Mouse (Mus musculus) heart, adult 2 months (tissue): ENCODE data around the gene Boll. TPM values are rescaled to one million over a fixed set of nuclear protein-coding genes. Genes with fewer than 3 reads are reported as not detected.
A peak's percentile ranks its signal among the peaks of the same experiment; 100 is the strongest.

Source experiments
- DNase-seq, 2 experiments: peaks; one replicate each; pipeline ENCODE4 v3.0.0; 2021
- H3K27ac ChIP-seq: fragments of 200-600 bp; 2 replicates; pipeline ENCODE4 v1.8.1; 2022
- H3K27me3 ChIP-seq: fragments of 200-500 bp; 2 replicates; pipeline ENCODE4 v1.6.1; 2012; ENCODE audit warnings: mild to moderate bottlenecking, low read length, inconsistent platforms, mixed read lengths; ENCODE audit not compliant: control insufficient read depth, insufficient read depth
- H3K36me3 ChIP-seq: fragments of 200-500 bp; 2 replicates; pipeline ENCODE4 v1.6.1; 2012; ENCODE audit warnings: low read length, inconsistent platforms; ENCODE audit not compliant: control insufficient read depth, insufficient read depth
- H3K4me1 ChIP-seq: fragments of 200-500 bp; 2 replicates; pipeline ENCODE4 v1.6.1; 2011; ENCODE audit warnings: low read length; ENCODE audit not compliant: control insufficient read depth, insufficient read depth
- H3K4me3 ChIP-seq: fragments of 200-600 bp; 2 replicates; pipeline ENCODE4 v1.8.1; 2022
- H3K79me2 ChIP-seq: fragments of 200-500 bp; replicated peaks from 2 replicates; pipeline ENCODE4 v1.6.1; 2012; ENCODE audit warnings: mild to moderate bottlenecking, inconsistent platforms, low read length, moderate library complexity, mixed read lengths; ENCODE audit not compliant: control insufficient read depth, insufficient read depth
- H3K9ac ChIP-seq: fragments of 200-500 bp; 2 replicates; pipeline ENCODE4 v1.6.1; 2012; ENCODE audit warnings: low read depth, mild to moderate bottlenecking, control low read depth, inconsistent platforms, low read length, mixed read lengths
- CTCF ChIP-seq: fragments of 200-600 bp; IDR thresholded peaks from 2 replicates; pipeline ENCODE4 v1.8.1; 2022; ENCODE audit warnings: antibody characterized with exemption, mild to moderate bottlenecking, moderate library complexity
- EP300 ChIP-seq: fragments of 200-500 bp; IDR thresholded peaks from 2 replicates; pipeline ENCODE4 v1.6.1; 2011; ENCODE audit warnings: low read depth, low read length, control low read depth; ENCODE audit not compliant: insufficient read depth
- POLR2A ChIP-seq: fragments of 200-500 bp; IDR thresholded peaks from 2 replicates; pipeline ENCODE4 v1.6.1; 2011; ENCODE audit warnings: mild to moderate bottlenecking, low read depth, low read length, control low read depth; ENCODE audit not compliant: insufficient read depth
- WGBS: fragments of 180-500 bp; shearing (Covaris S2); methylation state at CpG from one replicate; pipeline ENCODE4 v1.1.7; 2018; 5-methylcytosine and 5-hydroxymethylcytosine counted together
- intact Hi-C: fragments of 180-260 bp; cut with DNase I; formaldehyde crosslinking; loops from one replicate; pipeline ENCODE4 v1.15.1; 2025
- polyA plus RNA-seq: library from polyadenylated mRNA; depleted of rRNA; stranded (reverse); fragments of >200 nt; gene quantifications from 2 replicates; pipeline ENCODE4 v1.2.3, GENCODE M21; 2012
- total RNA-seq, 2 experiments: library from RNA; stranded (reverse); gene quantifications; 2 replicates each; pipeline ENCODE4 v1.2.3; 2021

The Boll gene
- total and polyA plus RNA-seq, 3 experiments: 0.32 TPM; not detected in 2

DNA sequence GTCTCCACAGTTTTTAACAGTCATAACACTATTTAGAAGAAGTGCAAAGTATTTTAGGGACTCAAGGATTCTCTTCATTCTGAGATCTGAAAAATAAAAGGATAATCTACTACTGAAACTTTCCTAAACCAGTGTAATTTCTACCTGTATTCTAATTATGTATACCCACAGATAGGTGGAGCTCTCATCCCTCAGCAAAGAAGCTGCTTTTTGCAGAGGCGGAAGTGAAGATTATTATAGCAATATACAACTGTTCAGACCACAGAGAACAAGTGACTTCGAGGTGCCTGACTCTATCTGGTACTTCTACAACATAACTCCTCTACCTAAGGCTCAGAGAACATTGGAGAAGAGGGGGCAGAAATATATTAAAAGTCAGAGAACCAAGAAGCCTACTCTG is 97.8 kb downstream of the Boll start:
- H3K36me3 ChIP-seq: no peaks in the 10 kb centered on the region
- no peak overlapping the region for H3K9ac ChIP-seq
- no peaks in the 10 kb centered on the region for H3K27me3 ChIP-seq
- TF ChIP-seq CTCF (peak; percentile 35), EP300 (no peak)
- DNase-seq: no peak
- H3K4me3 ChIP-seq: no peak overlapping the region
- no peaks in the 10 kb centered on the region for H3K79me2 ChIP-seq
- no peak overlapping the region for H3K27ac ChIP-seq
- H3K4me1 ChIP-seq: no peaks in the 10 kb centered on the region
- 62% methylated on average over 2 of the region's 2 CpGs for WGBS
- intact Hi-C loops: no loop called here

DNA sequence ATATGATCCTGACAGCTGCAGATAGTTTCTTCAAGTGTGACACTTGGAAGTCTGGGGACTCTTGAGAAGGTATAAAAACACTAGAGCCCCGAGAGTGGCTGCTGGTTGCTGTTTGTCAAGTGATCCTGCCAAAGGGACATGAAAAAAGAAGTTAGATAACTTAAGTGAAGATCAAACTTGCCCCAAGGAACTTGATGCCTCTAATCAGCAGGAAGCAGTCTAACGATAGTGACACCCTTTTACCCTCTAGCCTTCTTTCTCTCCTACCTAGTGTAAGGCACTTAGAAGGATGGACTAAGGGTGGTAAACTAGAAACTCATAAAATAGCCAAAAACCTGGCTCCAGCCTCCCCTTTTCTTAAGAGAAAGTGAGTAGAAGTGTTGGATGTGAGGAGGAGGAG is 98.9 kb downstream of the Boll start:
- TF ChIP-seq EP300 (no peak), POLR2A (no peak), CTCF (no peak)
- H3K79me2 ChIP-seq: no peaks in the 10 kb centered on the region
- H3K27ac ChIP-seq: no peak overlapping the region
- no peaks in the 10 kb centered on the region for H3K27me3 ChIP-seq
- 21% methylated on average over 2 of the region's 2 CpGs for WGBS
- DNase-seq: no peak
- intact Hi-C loops: no loop called here
- H3K4me1 ChIP-seq: no peaks in the 10 kb centered on the region
- H3K36me3 ChIP-seq: no peaks in the 10 kb centered on the region
- no peak overlapping the region for H3K4me3 ChIP-seq
- no peak overlapping the region for H3K9ac ChIP-seq

DNA sequence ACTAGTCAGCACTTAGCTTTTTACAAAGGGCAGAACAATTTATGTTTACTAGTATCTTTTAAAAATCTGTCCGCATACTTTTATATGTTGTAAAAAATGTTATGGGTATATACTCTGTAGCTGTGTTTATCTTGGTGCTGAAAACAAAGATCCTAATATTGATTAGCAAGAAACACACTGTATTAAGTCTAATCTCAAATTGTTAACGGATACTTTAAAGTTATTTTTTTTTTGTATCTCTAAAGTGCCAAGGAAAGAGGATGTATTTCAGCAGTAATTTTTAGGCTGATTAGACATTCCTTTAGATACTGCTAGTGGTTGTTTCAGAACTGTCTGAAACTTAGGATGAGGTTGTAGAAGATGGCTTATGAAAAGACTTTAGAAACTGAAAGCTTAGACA is 116.9 kb downstream of the Boll start:
- intact Hi-C loops: loop anchor here (10.0 kb wide), 1 partner anchor 488 kb away; no protein-coding TSS in a partner anchor
- 76% methylated on average over 2 of the region's 2 CpGs for WGBS
- H3K36me3 ChIP-seq: no peaks in the 10 kb centered on the region

DNA sequence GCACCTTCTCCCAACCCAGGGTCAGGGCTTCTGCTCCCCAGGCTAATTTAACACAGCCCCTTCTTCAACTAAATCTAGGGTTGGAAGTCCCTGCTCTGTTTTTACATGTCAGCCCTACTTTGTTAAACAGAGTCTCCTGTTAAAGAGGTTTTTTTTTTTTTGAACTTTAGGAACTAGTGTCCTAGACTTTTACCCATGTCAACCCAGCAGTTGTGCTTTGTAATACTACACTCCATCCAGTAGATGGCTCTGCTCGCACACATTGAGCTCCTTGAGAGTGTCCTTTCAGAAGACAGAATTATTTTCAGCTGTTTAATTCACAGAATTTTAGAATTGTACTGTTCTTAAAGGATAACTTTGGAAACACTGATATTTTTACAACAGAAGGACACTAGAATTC is 124.0 kb downstream of the Boll start:
- Histone ChIP-seq H3K9ac (no peak overlapping the region), H3K79me2 (peaks cover 2% of the 10 kb centered on the region; the same call in 1 of the 2 replicates), H3K4me3 (no peak overlapping the region), H3K36me3 (peaks cover 13% of the 10 kb centered on the region), H3K27me3 (no peaks in the 10 kb centered on the region), H3K4me1 (peaks cover 6% of the 10 kb centered on the region), H3K27ac (no peak overlapping the region)
- 0% methylated on average over 1 of the region's 1 CpGs for WGBS
- TF ChIP-seq EP300 (no peak), POLR2A (no peak), CTCF (peak; percentile 93)
- no peak for DNase-seq
- intact Hi-C loops: loop anchor here (2.0 to 5.0 kb wide), 3 partner anchors 37 to 152 kb away; partner anchors contain the start of genes Hspd1 and Hspe1

More for the DNA sequence above, 116.9 kb downstream of the Boll start:
- Histone ChIP-seq H3K9ac (no peak overlapping the region), H3K27ac (no peak overlapping the region), H3K4me1 (no peaks in the 10 kb centered on the region), H3K27me3 (no peaks in the 10 kb centered on the region), H3K4me3 (no peak overlapping the region), H3K79me2 (no peaks in the 10 kb centered on the region; the same call in 1 of the 2 replicates)
- TF ChIP-seq POLR2A (no peak), CTCF (no peak), EP300 (no peak)
- DNase-seq: no peak

DNA sequence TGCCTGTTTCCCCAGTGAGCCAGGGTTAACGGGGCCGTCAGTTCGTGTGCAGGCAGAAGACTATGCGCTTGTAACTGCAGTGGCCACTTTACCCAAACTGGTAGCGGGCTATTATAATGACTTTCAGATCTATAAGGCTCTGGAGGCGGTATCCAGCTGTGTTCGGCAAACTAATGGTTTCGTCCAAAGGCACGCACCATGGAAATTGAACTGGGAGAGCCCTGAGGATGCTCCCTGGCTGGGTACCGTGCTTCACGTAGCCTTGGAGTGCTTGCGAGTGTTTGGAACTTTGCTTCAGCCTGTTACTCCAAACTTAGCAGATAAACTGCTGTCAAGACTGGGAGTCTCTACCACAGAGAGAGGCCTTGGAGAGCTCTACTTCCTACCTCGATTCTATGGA is 124.8 kb downstream of the Boll start:
- Histone ChIP-seq H3K27me3 (no peaks in the 10 kb centered on the region), H3K36me3 (peaks cover 13% of the 10 kb centered on the region), H3K4me3 (peak overlapping the region; percentile 71), H3K27ac (no peak overlapping the region), H3K9ac (peak overlapping the region; percentile 83), H3K4me1 (peaks cover 6% of the 10 kb centered on the region), H3K79me2 (peaks cover 2% of the 10 kb centered on the region; the same call in 1 of the 2 replicates)
- DNase-seq: peak in 1 of 2 experiments; percentile 20
- intact Hi-C loops: loop anchor here (2.0 to 5.0 kb wide), 3 partner anchors 36 to 151 kb away; partner anchors contain the start of genes Hspd1 and Hspe1
- no peak for TF ChIP-seq CTCF
- TF ChIP-seq EP300: no peak
- TF ChIP-seq POLR2A: no peak
- 22% methylated on average over 13 of the region's 13 CpGs for WGBS

DNA sequence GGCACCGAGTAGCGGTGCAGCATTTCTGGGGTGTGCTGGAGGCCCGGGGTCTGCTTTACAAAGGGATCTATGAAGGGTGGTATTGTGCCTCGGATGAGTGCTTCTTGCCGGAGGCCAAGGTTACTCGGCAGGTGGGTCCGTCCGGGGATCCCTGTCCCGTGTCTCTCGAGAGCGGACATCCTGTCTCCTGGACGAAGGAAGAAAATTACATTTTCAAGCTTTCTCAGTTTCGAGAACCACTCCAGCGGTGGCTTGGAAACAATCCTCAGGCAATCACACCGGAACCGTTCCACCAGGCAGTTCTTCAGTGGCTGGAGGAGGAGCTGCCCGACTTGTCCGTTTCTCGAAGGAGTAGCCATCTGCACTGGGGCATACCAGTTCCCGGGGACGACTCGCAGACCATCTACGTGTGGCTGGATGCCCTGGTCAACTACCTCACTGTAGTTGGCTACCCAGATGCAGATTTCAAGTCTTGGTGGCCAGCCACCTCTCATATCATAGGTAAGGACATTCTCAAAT is 125.6 kb downstream of the Boll start:
- peaks cover 13% of the 10 kb centered on the region for H3K36me3 ChIP-seq
- no peak for TF ChIP-seq EP300
- TF ChIP-seq POLR2A: no peak
- TF ChIP-seq CTCF: no peak
- intact Hi-C loops: loop anchor here (2.0 to 5.0 kb wide), 4 partner anchors 35 to 150 kb away; partner anchors contain the start of genes Hspd1, Hspe1 and Mob4
- peak overlapping the region; percentile 71 for H3K4me3 ChIP-seq
- peaks cover 6% of the 10 kb centered on the region for H3K4me1 ChIP-seq
- peaks cover 2% of the 10 kb centered on the region; the same call in 1 of the 2 replicates for H3K79me2 ChIP-seq
- H3K9ac ChIP-seq: peak overlapping the region; percentile 83
- no peak for DNase-seq
- no peaks in the 10 kb centered on the region for H3K27me3 ChIP-seq
- WGBS: under 1% methylated on average over 23 of the region's 23 CpGs
- H3K27ac ChIP-seq: peak overlapping the region; percentile 75
